Mouse (Mus musculus): ENCODE results near the gene Cavin3. TPM values are rescaled to one million over a fixed set of nuclear protein-coding genes. Genes with fewer than 3 reads are reported as not detected.
"Not testable (repeated sequence)": the region's sequence is repeated elsewhere in the genome, so short reads cannot be mapped to it uniquely, and the experiment has no call there.

The Cavin3 gene
- polyA plus RNA-seq, 1 experiment from 2014 or later: 72.0 TPM

DNA sequence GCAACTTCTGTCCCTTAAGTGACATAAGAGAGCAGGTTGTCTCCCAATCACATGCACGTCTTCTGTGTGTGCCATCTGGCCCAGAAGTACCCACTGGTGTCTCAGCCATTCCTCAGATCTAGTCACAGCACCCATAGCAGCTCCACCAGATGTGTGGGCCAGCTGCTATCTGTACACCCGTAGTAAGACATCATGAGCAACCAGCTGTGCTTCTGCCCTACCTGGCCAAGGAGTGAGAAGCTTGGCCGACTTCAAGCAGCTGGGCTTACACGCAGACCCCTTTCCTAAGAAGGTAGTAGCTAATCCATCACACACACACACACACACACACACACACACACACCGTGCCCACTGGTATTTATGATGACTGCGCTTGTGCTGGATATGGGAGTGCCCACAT is 2.9 kb downstream of the Cavin3 start:
- no peak overlapping the region for H3K4me3 ChIP-seq (replicated peaks)
- ATAC-seq (replicated peaks; ENCODE audit: low FRiP score): no peak
- WGBS: 87% methylated on average over 6 of the region's 6 CpGs

GRCm38 (mm10) chr7:105478344-105478743 is 3.8 kb downstream of the Cavin3 start:
- H3K36me3 ChIP-seq: no peaks in the 10 kb centered on the region
- H3K4me3 ChIP-seq (replicated peaks): no peak overlapping the region
- no peaks in the 10 kb centered on the region for H3K9me3 ChIP-seq (replicated peaks)
- H3K4me1 ChIP-seq: peaks cover 22% of the 10 kb centered on the region
- no peak overlapping the region for H3K9ac ChIP-seq
- ATAC-seq (replicated peaks; ENCODE audit: low FRiP score): no peak
- WGBS: 81% methylated on average over 8 of the region's 8 CpGs
- H3K27me3 ChIP-seq: 0 out of 2 replicates have a peak, but pooled peaks cover 5% of the 10 kb centered on the region
- no peak overlapping the region for H3K4me2 ChIP-seq
- no peak overlapping the region for H3K27ac ChIP-seq

More for the DNA sequence above, 2.9 kb downstream of the Cavin3 start:
- no peak overlapping the region for H3K4me2 ChIP-seq
- H3K27me3 ChIP-seq: 0 out of 2 replicates have a peak, but pooled peaks cover 5% of the 10 kb centered on the region
- H3K9ac ChIP-seq: no peak overlapping the region
- H3K36me3 ChIP-seq: no peaks in the 10 kb centered on the region
- no peak overlapping the region for H3K27ac ChIP-seq
- H3K9me3 ChIP-seq (replicated peaks): no peaks in the 10 kb centered on the region
- H3K4me1 ChIP-seq: peaks cover 22% of the 10 kb centered on the region

- 0 out of 2 replicates have a peak, but pooled peaks have one; percentile 20 for ATAC-seq (replicated peaks; ENCODE audit: low FRiP score)
- WGBS: 70% methylated on average over 3 of the region's 3 CpGs
- no peak overlapping the region for H3K4me3 ChIP-seq (replicated peaks)
- H3K4me2 ChIP-seq: no peak overlapping the region
- no peak overlapping the region for H3K9ac ChIP-seq
- H3K4me1 ChIP-seq: peaks cover 22% of the 10 kb centered on the region
- 0 out of 2 replicates have a peak, but pooled peaks cover 5% of the 10 kb centered on the region for H3K27me3 ChIP-seq
- no peak overlapping the region for H3K27ac ChIP-seq
- H3K36me3 ChIP-seq: no peaks in the 10 kb centered on the region
- H3K9me3 ChIP-seq (replicated peaks): no peaks in the 10 kb centered on the region
These were observed 4.3 kb downstream of the Cavin3 start for GRCm38 (mm10) chr7:105477841-105478240.

GRCm38 (mm10) chr7:105477433-105477700 is 4.7 kb downstream of the Cavin3 start:
- Histone ChIP-seq H3K4me3 (replicated peaks) (no peak overlapping the region), H3K9me3 (replicated peaks) (no peaks in the 10 kb centered on the region), H3K9ac (no peak overlapping the region), H3K4me2 (no peak overlapping the region), H3K27me3 (0 out of 2 replicates have a peak, but pooled peaks cover 5% of the 10 kb centered on the region), H3K36me3 (no peaks in the 10 kb centered on the region), H3K4me1 (peaks cover 19% of the 10 kb centered on the region), H3K27ac (no peak overlapping the region)
- 91% methylated on average over 1 of the region's 1 CpGs for WGBS
- ATAC-seq (replicated peaks; ENCODE audit: low FRiP score): no peak

- H3K9me3 ChIP-seq (replicated peaks): no peaks in the 10 kb centered on the region
- 74% methylated on average over 10 of the region's 10 CpGs for WGBS
These were observed 5.2 kb downstream of the Cavin3 start for GRCm38 (mm10) chr7:105476683-105477432.

GRCm38 (mm10) chr7:105475396-105475949 is 6.6 kb downstream of the Cavin3 start:
- H3K27ac ChIP-seq: no peak overlapping the region
- H3K9me3 ChIP-seq (replicated peaks): no peaks in the 10 kb centered on the region
- no peak overlapping the region for H3K4me2 ChIP-seq
- no peak overlapping the region for H3K9ac ChIP-seq
- H3K4me3 ChIP-seq (replicated peaks): no peak overlapping the region
- no peaks in the 10 kb centered on the region for H3K27me3 ChIP-seq
- no peak for ATAC-seq (replicated peaks; ENCODE audit: low FRiP score)
- 77% methylated on average over 7 of the region's 7 CpGs for WGBS
- no peaks in the 10 kb centered on the region for H3K36me3 ChIP-seq
- no peaks in the 10 kb centered on the region for H3K4me1 ChIP-seq

More at GRCm38 (mm10) chr7:105476683-105477432, 5.2 kb downstream of the Cavin3 start:
- H3K27ac ChIP-seq: no peak overlapping the region
- H3K4me2 ChIP-seq: no peak overlapping the region
- peaks cover 14% of the 10 kb centered on the region for H3K4me1 ChIP-seq
- no peak for ATAC-seq (replicated peaks; ENCODE audit: low FRiP score)
- H3K9ac ChIP-seq: no peak overlapping the region
- no peak overlapping the region for H3K4me3 ChIP-seq (replicated peaks)
- 0 out of 2 replicates have a peak, but pooled peaks cover 5% of the 10 kb centered on the region for H3K27me3 ChIP-seq
- no peaks in the 10 kb centered on the region for H3K36me3 ChIP-seq

- H3K9ac ChIP-seq: no peak overlapping the region
- 68% methylated on average over 4 of the region's 4 CpGs for WGBS
These were observed 7.3 kb downstream of the Cavin3 start for GRCm38 (mm10) chr7:105474771-105475315.

DNA sequence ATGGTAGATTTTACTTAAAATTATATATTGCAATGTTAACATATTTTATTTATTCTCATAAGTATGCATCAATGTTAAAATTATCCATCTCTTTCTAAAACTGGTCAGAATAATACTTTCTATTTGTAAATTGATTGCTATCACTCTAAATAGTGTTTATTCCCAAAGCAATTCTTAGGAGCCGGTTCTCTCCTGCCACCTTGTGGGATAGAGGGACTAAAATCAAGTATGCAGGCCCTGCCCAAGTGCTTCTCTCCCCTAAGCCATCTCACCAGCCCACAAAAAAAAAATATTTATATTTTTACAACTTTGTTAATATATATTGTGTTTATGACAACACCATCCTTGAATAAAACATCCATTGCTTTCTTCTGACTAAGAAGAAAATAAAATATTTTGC is 9.5 kb downstream of the Cavin3 start:
- H3K4me1 ChIP-seq: no peaks in the 10 kb centered on the region
- WGBS: 44% methylated on average over 1 of the region's 1 CpGs
- H3K36me3 ChIP-seq: no peaks in the 10 kb centered on the region
- H3K9ac ChIP-seq: no peak overlapping the region
- H3K9me3 ChIP-seq (replicated peaks): no peaks in the 10 kb centered on the region
- H3K4me2 ChIP-seq: no peak overlapping the region
- ATAC-seq (replicated peaks; ENCODE audit: low FRiP score): no peak
- no peak overlapping the region for H3K4me3 ChIP-seq (replicated peaks)
- H3K27ac ChIP-seq: no peak overlapping the region
- no peaks in the 10 kb centered on the region for H3K27me3 ChIP-seq

More at GRCm38 (mm10) chr7:105474771-105475315, 7.3 kb downstream of the Cavin3 start:
- no peaks in the 10 kb centered on the region for H3K9me3 ChIP-seq (replicated peaks)
- H3K27me3 ChIP-seq: no peaks in the 10 kb centered on the region
- H3K36me3 ChIP-seq: no peaks in the 10 kb centered on the region
- no peaks in the 10 kb centered on the region for H3K4me1 ChIP-seq
- H3K27ac ChIP-seq: no peak overlapping the region
- H3K4me2 ChIP-seq: no peak overlapping the region
- no peak overlapping the region for H3K4me3 ChIP-seq (replicated peaks)
- no peak for ATAC-seq (replicated peaks; ENCODE audit: low FRiP score)

DNA sequence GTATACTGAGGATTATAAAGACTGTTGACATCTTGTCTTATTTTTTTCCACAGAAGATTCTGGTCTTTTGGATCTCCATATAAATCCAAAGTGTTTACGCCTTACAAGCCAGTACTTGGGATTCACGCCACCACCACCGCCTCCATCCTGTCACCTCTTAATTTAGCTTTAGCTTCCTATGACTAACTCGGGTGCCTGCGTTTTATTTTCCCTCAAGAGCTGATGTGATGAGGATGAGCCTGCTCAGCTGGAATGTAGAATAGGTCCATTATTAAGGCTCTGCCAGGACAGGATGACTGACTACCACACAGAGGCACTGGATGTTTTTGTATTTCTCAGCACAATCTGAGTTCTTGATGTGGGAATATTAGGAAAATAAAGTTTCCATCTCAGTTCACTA is 16.6 kb downstream of the Cavin3 start:
- H3K4me2 ChIP-seq; H3K36me3 ChIP-seq; H3K27me3 ChIP-seq; ATAC-seq (replicated peaks; ENCODE audit: low FRiP score); H3K4me1 ChIP-seq; H3K27ac ChIP-seq; H3K4me3 ChIP-seq (replicated peaks); H3K9ac ChIP-seq; H3K9me3 ChIP-seq (replicated peaks): not testable (repeated sequence)
- 79% methylated on average over 5 of the region's 5 CpGs for WGBS

GRCm38 (mm10) chr7:105458546-105458945 is 23.6 kb downstream of the Cavin3 start:
- Histone ChIP-seq H3K4me3 (replicated peaks) (no peak overlapping the region), H3K36me3 (no peaks in the 10 kb centered on the region), H3K27me3 (no peaks in the 10 kb centered on the region), H3K9ac (no peak overlapping the region), H3K9me3 (replicated peaks) (no peaks in the 10 kb centered on the region), H3K4me2 (no peak overlapping the region), H3K4me1 (no peaks in the 10 kb centered on the region), H3K27ac (no peak overlapping the region)
- no peak for ATAC-seq (replicated peaks; ENCODE audit: low FRiP score)

- H3K9me3 ChIP-seq (replicated peaks); H3K9ac ChIP-seq; H3K4me2 ChIP-seq; ATAC-seq (replicated peaks; ENCODE audit: low FRiP score); H3K4me1 ChIP-seq; H3K27me3 ChIP-seq; H3K36me3 ChIP-seq; H3K4me3 ChIP-seq (replicated peaks); H3K27ac ChIP-seq: not testable (repeated sequence)
- 93% methylated on average over 4 of the region's 4 CpGs for WGBS
These were observed 28.8 kb downstream of the Cavin3 start for GRCm38 (mm10) chr7:105453345-105453744.

DNA sequence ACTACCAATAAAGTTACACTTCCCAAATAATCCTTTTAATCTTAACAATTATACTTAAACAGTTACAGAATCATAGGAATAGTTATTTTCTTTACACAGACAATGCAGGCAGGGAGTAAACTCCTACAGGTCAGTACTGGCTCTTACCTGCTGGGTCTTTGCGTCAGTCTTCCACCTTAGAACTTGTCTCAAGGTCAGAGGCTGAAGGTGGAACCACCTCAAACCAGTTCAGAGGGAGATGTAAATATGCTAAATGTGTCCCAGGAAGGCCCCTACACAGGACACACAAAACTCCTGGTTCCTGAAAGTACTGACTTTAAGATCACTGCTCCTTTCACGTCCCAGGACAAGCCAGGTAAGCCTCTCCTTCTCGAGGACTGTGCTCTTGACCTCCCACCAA is 37.0 kb downstream of the Cavin3 start:
- Histone ChIP-seq H3K27ac (no peak overlapping the region), H3K4me2 (no peak overlapping the region), H3K4me3 (replicated peaks) (no peak overlapping the region), H3K4me1 (no peaks in the 10 kb centered on the region), H3K9me3 (replicated peaks) (no peaks in the 10 kb centered on the region), H3K9ac (no peak overlapping the region), H3K36me3 (no peaks in the 10 kb centered on the region), H3K27me3 (no peaks in the 10 kb centered on the region)
- WGBS: 62% methylated on average over 3 of the region's 3 CpGs
- ATAC-seq (replicated peaks; ENCODE audit: low FRiP score): no peak
